Mouse (Mus musculus): ENCODE measurements around the gene Lsr. TPM values are rescaled to one million over a fixed set of nuclear protein-coding genes. Genes with fewer than 3 reads are reported as not detected.

Lsr gene
- 247 and 370 TPM in 2 replicates for polyA plus RNA-seq (2012; rRNA removed)

DNA sequence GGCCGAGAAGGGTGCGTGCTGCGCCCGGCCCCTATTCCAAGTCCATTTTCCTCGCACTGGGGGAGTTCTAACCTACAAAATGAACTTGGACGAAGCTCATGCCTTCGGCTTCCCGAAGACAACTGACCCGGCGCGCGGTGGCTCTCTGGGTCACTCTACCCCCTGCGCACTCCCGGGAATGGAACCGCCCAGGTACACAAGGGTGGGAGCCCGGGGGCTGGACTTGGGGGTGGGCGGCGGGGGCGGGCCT is at the start of gene Lsr:
Gene Lsr, minus strand, starts transcription at position 214 of the 250 bp plus-strand sequence.

GRCm38 (mm10) chr7:30973501-30974289 is 431 bp upstream of the Lsr start, which contains the start of gene Fam187b:
Fam187b (plus strand) TSS chr7:30973790.

DNA sequence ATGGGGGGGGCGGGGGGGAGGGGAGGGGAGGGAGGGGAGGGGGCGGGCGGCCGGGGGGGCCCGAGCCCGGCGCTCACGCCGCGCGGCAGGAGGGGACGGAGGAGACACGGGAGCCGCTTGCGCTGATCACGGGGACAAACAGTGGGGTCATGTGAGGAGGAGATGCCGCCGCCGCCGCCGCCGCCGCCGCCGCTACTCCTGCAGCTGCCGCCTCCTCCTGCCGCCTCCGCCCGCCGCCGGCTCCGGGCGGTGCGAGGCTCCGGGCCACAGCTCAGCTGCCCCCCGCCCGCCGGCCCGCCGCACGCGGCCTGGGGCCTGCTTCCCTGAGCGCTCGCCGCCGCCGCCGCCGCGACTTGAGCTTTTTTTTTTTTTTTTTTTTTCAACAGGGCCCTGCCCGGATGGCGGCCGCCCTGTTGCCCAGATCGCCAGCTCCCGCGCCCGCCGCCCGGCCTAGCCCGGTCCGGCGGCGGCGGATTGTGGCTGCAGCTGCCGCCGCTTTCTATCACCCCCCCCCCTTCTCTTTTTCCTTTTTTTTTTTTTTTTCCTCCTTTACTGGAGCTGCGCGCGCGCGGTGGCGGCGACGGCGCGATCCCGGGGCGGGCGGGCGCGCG is 16.4 kb downstream of the Lsr start, which contains the start of gene Usf2:
Gene Usf2, minus strand, starts transcription at position 48 of the 611 bp plus-strand sequence.

GRCm38 (mm10) chr7:30943909-30944635 is 29.2 kb downstream of the Lsr start, which contains the start of gene Hamp:
Hamp (minus strand) TSS chr7:30944032.

GRCm38 (mm10) chr7:30924581-30924980 is 48.7 kb downstream of the Lsr start, which contains the start of gene Hamp2:
Hamp2 (minus strand) TSS chr7:30924681.

DNA sequence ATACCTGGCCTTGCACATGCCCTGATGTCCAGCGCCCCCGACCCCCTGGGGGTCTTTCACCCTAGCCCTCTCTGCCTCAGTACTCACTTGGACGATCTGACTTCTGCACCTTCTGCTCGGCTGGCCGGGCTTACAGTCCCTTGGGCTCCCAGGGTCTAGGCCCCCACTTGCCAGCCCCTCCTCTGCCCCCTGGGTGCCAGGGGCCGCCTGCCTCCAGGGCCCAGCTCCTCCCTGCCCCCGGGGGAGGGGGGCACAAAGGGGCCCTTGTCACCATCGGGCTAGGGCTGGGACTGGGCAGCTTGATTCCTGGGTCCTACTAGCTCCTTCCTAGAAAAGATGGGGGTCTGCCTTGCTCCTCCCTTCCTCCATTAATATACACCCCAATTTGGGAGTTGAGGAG is 58.5 kb downstream of the Lsr start, which contains the start of gene Mag:
Gene Mag, minus strand, starts transcription at position 142 of the 400 bp plus-strand sequence.

Other genes with a start within 250 kb of the Lsr start
- gene Tmem147, start 243.9 kb downstream of the Lsr start, polyA plus RNA-seq (2012; rRNA removed), result 111 and 145 TPM in 2 replicates
- gene Gapdhs, start 229.8 kb downstream of the Lsr start, polyA plus RNA-seq (2012; rRNA removed), result not detected in 2 replicates
- gene Sbsn, start 222.0 kb downstream of the Lsr start, polyA plus RNA-seq (2012; rRNA removed), result 94.0 and 112 TPM in 2 replicates
- 1,147 and 1,166 TPM in 2 replicates for gene Dmkn, start 209.7 kb downstream of the Lsr start, polyA plus RNA-seq (2012; rRNA removed)
- 362 and 714 TPM in 2 replicates for gene Krtdap, start 185.6 kb downstream of the Lsr start, polyA plus RNA-seq (2012; rRNA removed)
- gene Ffar2, start 149.7 kb downstream of the Lsr start, polyA plus RNA-seq (2012; rRNA removed), result 4.2 and 4.8 TPM in 2 replicates
- gene Ffar3, start 117.3 kb downstream of the Lsr start, polyA plus RNA-seq (2012; rRNA removed), result 0.10 TPM in 1 of 2 replicates, not detected in the other
- 0.03 and 0.06 TPM in 2 replicates for gene Ffar1, start 111.9 kb downstream of the Lsr start, polyA plus RNA-seq (2012; rRNA removed)
- 0.25 and 0.26 TPM in 2 replicates for gene Cd22, start 93.1 kb downstream of the Lsr start, polyA plus RNA-seq (2012; rRNA removed)
- gene Mag, start 58.6 kb downstream of the Lsr start, polyA plus RNA-seq (2012; rRNA removed), result 0.23 and 0.74 TPM in 2 replicates
- gene Hamp2, start 48.8 kb downstream of the Lsr start, polyA plus RNA-seq (2012; rRNA removed), result 198 and 246 TPM in 2 replicates
- 3.0 and 4.3 TPM in 2 replicates for gene Hamp, start 29.4 kb downstream of the Lsr start, polyA plus RNA-seq (2012; rRNA removed)
- 75.4 and 124 TPM in 2 replicates for gene Usf2, start 16.7 kb downstream of the Lsr start, polyA plus RNA-seq (2012; rRNA removed)
- gene Fam187b, start 326 bp upstream of the Lsr start, polyA plus RNA-seq (2012; rRNA removed), result 3.3 and 3.5 TPM in 2 replicates
- 29.9 and 37.7 TPM in 2 replicates for gene Fxyd5, start 69.0 kb upstream of the Lsr start, polyA plus RNA-seq (2012; rRNA removed)
- gene Fxyd7, start 78.0 kb upstream of the Lsr start, polyA plus RNA-seq (2012; rRNA removed), result 4.0 and 8.9 TPM in 2 replicates
- gene Fxyd1, start 83.7 kb upstream of the Lsr start, polyA plus RNA-seq (2012; rRNA removed), result 189 and 195 TPM in 2 replicates
- gene Lgi4, start 85.9 kb upstream of the Lsr start, polyA plus RNA-seq (2012; rRNA removed), result 5.3 and 7.5 TPM in 2 replicates
- gene Fxyd3, start 103.2 kb upstream of the Lsr start, polyA plus RNA-seq (2012; rRNA removed), result 369 and 371 TPM in 2 replicates
- gene Hpn, start 141.8 kb upstream of the Lsr start, polyA plus RNA-seq (2012; rRNA removed), result 37.6 and 43.8 TPM in 2 replicates
- 26.3 and 34.3 TPM in 2 replicates for gene Scn1b, start 153.5 kb upstream of the Lsr start, polyA plus RNA-seq (2012; rRNA removed)
- gene Gramd1a, start 182.4 kb upstream of the Lsr start, polyA plus RNA-seq (2012; rRNA removed), result 69.8 and 74.7 TPM in 2 replicates